Mouse (Mus musculus): ENCODE results near the gene Irf2bpl.

The Irf2bpl gene

GRCm38 (mm10) chr12:86859924-86860790 lies 24.4 kb downstream of the Irf2bpl start:
- no peak for DNase-seq

- DNase-seq, result no peak
These were observed 25.4 kb downstream of the Irf2bpl start for GRCm38 (mm10) chr12:86858983-86859872.

DNA sequence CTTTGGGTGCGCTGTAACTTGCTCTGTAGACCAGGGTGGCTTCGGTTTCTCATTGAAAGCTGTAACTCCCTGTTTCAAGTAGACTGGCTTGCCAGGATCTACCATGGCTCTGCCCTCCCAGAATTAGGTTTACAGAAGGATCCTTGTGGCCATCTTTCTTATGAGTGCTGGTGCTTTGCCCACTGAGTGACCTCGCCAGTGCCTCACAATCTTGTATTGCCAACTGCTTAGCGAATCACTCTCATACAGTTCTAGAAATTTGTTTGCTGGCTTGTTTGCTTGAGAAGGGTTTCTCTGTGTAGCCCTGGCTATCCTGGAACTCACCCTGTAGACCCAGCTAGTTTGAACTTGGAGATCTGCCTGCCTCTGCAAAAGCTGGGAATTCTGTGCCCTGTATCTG lies 26.1 kb downstream of the Irf2bpl start:
- DNase-seq, result no peak

DNA sequence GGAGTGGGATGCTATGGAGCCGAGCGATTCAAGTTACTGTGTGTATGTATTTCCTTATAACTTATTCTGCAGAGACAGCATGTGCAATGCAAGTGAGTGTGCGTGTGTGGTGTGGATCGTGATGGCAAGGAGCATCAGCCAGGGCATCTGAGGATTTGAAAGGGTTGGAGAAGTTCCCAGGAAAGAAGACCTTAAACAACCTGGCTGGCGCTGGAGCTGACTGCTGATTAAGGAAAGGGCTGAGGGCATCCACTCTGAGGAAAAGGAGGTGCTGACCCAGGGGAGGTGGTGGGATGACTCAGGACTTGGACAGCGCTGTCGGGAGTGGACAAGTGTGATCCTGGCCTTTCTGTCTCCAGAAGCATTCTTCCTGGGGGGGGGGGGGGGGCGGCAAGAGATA lies 27.3 kb downstream of the Irf2bpl start:
- DNase-seq, result peak in 1 of 2 experiments; percentile 27

DNA sequence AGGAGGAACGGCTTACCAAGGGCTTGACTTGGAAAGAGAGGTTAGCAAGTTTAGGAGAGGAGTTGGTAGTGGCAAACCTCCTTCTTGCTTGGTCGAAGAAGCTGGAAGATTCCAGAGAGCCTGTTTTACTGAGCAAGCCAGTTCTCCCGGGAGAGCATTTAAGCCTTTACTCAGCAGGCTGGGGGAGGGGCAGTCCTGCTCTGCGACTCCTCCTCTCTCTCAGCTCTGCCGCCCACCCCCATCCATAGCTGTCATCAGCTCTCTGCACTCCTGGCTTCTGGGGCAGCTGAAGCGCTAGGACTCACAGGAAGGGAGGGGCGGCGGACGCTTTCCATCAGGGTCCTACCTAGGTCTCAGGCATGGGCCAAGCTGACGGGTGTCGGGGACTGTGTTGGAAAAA lies 28.9 kb downstream of the Irf2bpl start:
- peak; percentile 52 to 75 for DNase-seq

GRCm38 (mm10) chr12:86853516-86853915 lies 31.1 kb downstream of the Irf2bpl start:
- DNase-seq, result no peak

- DNase-seq, result no peak
These were observed 33.3 kb downstream of the Irf2bpl start for GRCm38 (mm10) chr12:86851313-86851712.

- no peak for DNase-seq
These were observed 33.9 kb downstream of the Irf2bpl start for GRCm38 (mm10) chr12:86850746-86851145.

DNA sequence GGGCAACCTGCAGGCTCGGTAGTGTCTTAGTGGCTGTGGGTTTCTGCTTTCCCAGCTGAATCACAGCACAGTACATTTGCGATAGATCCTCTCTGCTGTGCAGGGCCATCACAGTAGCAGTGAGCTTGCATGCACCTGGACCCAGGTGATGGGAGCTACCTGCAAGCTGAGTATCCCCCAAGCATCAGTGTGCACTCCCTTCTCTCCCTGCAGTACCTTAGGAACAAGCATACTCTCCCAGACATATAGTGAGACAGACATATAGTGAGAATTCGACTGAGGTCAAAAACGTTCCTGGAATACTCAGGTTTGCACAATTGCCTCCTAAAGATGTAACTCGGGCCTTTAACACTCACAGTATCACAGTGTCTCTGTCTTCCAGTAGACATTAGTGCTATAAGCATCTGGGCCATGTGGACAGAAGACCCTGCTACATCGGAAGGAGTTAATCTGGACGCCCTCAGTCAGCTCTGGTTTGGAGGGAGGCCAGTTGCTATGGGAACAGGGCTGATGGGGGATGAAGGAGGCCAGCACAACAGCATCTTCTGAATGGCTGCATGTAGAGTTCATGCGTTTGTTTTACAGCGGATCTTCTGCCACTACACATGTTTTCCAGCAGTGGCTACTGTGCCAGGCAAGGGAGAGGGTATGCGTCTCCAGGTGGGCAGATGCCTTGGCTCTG lies 34.5 kb downstream of the Irf2bpl start:
- no peak for DNase-seq

GRCm38 (mm10) chr12:86842866-86843459 lies 41.6 kb downstream of the Irf2bpl start:
- DNase-seq, result no peak

DNA sequence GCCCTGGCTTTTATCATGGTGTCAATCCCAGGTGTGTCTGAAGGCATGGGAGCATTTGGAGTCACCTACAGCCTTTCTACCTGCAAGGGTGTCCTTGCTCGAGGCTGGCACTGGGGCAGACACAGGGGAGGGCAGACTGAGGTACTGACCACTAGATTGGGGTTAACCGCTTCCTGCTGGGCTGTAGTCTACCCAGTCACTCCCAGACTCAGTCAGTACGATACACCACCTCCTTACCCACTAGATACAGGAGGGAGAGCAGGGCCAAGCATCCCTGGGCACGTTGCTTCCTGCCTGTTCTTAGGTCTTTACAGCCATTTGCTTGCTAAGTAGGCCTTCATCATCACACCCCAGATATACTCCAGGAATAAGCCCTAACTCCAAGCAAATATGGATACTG lies 44.1 kb downstream of the Irf2bpl start:
- DNase-seq, result no peak

DNA sequence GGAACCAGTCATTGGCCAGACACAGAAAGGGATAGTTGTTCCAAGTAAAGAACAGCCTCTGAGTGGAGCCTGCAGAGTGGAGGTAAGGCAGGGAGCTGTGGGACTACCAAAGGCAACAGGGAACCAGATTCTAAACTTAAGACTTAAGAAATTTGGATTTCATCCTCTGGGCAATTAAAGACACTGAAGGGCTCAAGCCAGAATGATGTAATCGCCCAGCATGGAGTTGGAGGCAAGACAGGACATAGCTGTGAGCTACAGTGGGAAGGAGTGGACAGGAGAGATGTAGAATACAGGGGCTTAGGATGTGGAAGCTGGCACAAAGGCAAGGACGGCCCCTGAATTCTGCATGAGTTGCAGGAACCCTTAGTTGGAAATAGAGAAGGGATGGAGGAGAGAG lies 46.4 kb downstream of the Irf2bpl start:
- no peak for DNase-seq

- peak; percentile 93 to 97 for DNase-seq
These were observed 48.1 kb downstream of the Irf2bpl start for GRCm38 (mm10) chr12:86836431-86837047.

DNA sequence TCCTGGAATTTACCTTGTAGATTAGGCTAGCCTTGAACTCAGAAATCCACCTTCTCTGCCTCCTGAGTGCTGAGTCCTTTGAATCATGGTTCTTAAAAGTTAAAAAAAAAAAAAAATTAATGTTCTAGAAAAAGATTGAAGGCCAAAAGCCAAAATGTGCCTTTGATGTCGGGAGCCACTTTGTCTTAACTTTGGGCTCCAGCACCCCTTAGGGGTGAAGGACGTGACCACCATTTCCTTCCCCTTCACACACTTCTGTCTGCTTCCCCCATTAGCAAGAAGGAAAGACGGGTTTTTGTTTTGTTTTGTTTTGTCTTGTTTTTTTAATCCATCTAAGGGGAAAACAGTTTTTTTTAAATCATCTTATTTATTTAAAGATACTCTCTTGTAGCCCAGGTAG lies 48.7 kb downstream of the Irf2bpl start:
- no peak for DNase-seq

- DNase-seq, result no peak
These were observed 50.2 kb downstream of the Irf2bpl start for GRCm38 (mm10) chr12:86834416-86834772.

DNA sequence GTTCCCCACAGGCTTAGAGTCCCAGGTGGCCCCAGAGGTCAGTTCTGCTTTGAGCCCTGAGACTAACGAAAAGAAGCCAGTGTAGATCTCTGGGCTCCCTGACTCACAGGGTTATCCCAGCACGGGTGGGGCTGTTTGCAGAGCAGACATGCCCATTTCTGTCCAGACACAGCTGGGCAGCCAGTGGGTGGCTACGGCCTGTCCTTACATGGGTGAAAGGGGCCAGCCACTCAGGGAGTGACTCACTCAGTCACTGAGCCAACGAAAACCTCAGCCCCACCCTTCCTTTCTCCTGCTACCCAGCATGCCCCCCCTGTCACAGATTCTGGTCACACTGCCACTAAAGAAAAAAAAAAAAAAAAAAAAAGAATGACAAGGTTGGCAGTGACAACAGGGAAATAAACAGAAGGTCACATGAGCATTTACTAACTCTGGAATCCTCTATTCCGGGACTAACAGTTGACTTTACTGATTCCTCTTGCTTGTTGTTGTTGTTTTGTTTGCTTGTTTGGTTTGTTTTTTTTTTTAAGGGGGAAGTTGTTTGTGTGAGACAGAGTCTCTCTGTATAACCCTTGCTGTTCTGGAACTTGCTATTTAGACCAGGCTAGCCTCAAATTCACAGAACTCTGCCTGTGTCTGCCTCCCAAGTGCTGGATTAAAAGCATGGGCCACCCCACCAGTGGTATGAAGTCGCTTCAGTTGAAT lies 50.7 kb downstream of the Irf2bpl start:
- DNase-seq, result peak; percentile 85 to 94

DNA sequence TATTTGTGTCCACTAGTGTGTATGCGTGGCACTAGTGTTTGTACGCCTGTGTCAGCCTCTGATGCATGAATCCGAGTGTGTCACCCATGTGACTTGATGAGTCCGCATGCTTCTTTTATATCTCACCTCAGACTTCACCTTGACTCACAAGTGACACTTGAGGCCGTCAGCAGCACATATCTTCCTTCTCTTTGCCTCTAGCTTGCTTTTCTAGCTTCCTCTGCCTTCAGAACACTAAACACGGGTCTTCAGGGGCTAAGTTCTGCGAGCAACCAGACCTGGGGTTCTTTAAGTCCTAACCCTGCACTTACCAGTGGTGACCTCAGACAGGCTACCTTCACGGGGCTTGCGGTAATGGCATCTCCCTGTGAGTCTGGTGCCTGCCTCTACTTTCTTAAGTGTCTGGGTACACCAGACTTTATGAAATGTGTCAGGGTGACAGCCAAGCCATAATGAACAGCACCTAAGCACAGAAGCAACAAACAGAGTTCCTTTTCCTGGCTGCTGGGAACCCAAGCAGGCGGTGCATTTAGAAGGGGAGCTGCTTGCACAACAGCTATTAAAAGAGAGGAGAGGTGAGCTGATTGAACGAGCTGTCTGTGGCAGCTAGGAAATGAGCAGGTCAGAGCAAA lies 51.9 kb downstream of the Irf2bpl start:
- no peak for DNase-seq

DNA sequence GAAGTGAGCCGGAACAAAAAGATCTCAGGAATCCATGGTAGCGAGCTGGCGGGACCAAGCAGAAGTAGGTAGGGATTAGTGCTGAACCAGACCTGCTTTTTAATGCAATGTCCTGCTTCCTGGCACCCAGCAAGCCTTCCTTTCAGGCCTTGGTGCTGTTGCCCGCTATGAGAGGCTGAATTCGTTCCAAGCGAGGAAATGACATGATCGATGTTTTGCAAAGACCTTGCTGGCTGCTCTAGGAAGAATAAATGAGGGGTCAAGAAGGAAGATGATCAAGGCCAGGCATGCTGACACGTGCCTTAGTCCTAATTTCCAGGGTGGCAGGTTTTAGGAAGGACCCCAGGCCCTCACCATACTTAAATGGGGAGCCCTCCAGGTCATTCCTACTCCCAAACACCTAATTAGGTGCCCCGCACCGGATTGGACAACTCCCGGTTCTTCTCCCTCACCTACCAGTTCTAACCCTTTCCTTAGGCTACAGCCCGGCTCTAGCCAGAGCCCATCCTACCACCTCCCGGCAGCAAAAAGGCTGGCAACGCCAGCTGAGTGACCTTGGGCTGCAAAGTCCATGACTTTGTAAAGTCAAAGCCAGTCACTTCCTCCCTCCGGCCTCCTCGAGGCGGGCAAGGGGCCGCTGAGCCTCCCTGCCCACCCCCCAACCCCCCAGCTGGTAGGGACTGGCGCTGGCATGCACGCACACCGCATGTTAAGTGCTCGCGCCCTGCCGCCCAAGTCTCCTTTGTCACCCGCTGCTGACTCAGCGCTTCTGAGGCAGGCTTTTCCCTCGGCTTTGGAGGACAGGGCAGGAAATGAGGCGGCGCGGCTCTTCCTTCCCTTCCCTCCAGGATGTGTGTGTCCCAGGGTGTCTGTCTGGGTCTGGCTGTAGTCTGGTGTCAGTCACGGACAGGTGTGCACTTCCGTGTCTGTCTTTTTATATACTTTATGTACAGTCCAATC lies 52.7 kb downstream of the Irf2bpl start:
- peak; percentile 85 to 89 for DNase-seq
